Mouse (Mus musculus): ENCODE measurements around the gene Cyp46a1. TPM values are rescaled to one million over a fixed set of nuclear protein-coding genes. Genes with fewer than 3 reads are reported as not detected.

The Cyp46a1 gene
- total and polyA plus RNA-seq, 3 experiments: not detected

GRCm38 (mm10) chr12:108318499-108318898 lies 15.7 kb upstream of the Cyp46a1 start:
- Histone ChIP-seq H3K9ac (ENCODE audit: control insufficient read depth, low read depth, low read length, poor library complexity, severe bottlenecking) (no peak overlapping the region), H3K27me3 (ENCODE audit: control insufficient read depth in 1 of 2, insufficient read depth in 2 of 2, low read length in 2 of 2) (no peaks in the 10 kb centered on the region), H3K4me3 (ENCODE audit: control insufficient read depth in 1 of 2, insufficient read depth in 1 of 2, low read depth in 2 of 2, low read length in 2 of 2) (no peak overlapping the region), H3K79me2 (ENCODE audit: control insufficient read depth, insufficient read depth, low read length, poor library complexity) (no peaks in the 10 kb centered on the region), H3K9me3 (replicated peaks; ENCODE audit: insufficient read depth, low read length) (no peaks in the 10 kb centered on the region), H3K36me3 (ENCODE audit: control insufficient read depth in 1 of 2, insufficient read depth in 2 of 2, low read length in 2 of 2) (no peaks in the 10 kb centered on the region), H3K4me1 (ENCODE audit: control insufficient read depth in 1 of 2, insufficient read depth in 2 of 2, low read length in 2 of 2) (no peaks in the 10 kb centered on the region), H3K27ac (ENCODE audit: control insufficient read depth, low read depth, low read length) (no peak overlapping the region)
- TF ChIP-seq EP300 (IDR thresholded peaks at IDR 0.05; ENCODE audit: low read depth in 1 of 2, low read length in 2 of 2) (no peak), ETS1 (IDR thresholded peaks at IDR 0.05; ENCODE audit: low read depth, low read length) (no peak), BHLHE40 (IDR thresholded peaks at IDR 0.05; ENCODE audit: borderline replicate concordance, low read depth, low read length) (no peak), CHD2 (IDR thresholded peaks at IDR 0.05; ENCODE audit: low read length) (no peak), MEF2A (IDR thresholded peaks at IDR 0.05; ENCODE audit: extremely low read depth, insufficient replicate concordance, low read depth, low read length, poor library complexity, severe bottlenecking) (no peak), CHD1 (IDR thresholded peaks at IDR 0.05; ENCODE audit: low read depth, low read length) (no peak), MXI1 (IDR thresholded peaks at IDR 0.05; ENCODE audit: low read depth, low read length) (no peak), UBTF (IDR thresholded peaks at IDR 0.05; ENCODE audit: borderline replicate concordance, insufficient read depth, low read depth, low read length) (no peak), TCF12 (IDR thresholded peaks at IDR 0.05; ENCODE audit: low read depth, low read length) (no peak), GATA1 (IDR thresholded peaks at IDR 0.05; ENCODE audit: low read depth, low read length) (no peak), RAD21 (IDR thresholded peaks at IDR 0.05; ENCODE audit: low read depth, low read length) (no peak), POLR2AphosphoS5 (IDR thresholded peaks at IDR 0.05; ENCODE audit: borderline replicate concordance, low read depth, low read length) (no peak), MYB (IDR thresholded peaks at IDR 0.05; ENCODE audit: low read depth, low read length) (no peak)
- no peak for DNase-seq (ENCODE audit: low read depth, low spot score)

GRCm38 (mm10) chr12:108320096-108320495 lies 14.1 kb upstream of the Cyp46a1 start:
- Histone ChIP-seq H3K4me1 (ENCODE audit: control insufficient read depth in 1 of 2, insufficient read depth in 2 of 2, low read length in 2 of 2) (no peaks in the 10 kb centered on the region), H3K27me3 (ENCODE audit: control insufficient read depth in 1 of 2, insufficient read depth in 2 of 2, low read length in 2 of 2) (no peaks in the 10 kb centered on the region), H3K79me2 (ENCODE audit: control insufficient read depth, insufficient read depth, low read length, poor library complexity) (no peaks in the 10 kb centered on the region), H3K9me3 (replicated peaks; ENCODE audit: insufficient read depth, low read length) (no peaks in the 10 kb centered on the region), H3K9ac (ENCODE audit: control insufficient read depth, low read depth, low read length, poor library complexity, severe bottlenecking) (no peak overlapping the region), H3K36me3 (ENCODE audit: control insufficient read depth in 1 of 2, insufficient read depth in 2 of 2, low read length in 2 of 2) (no peaks in the 10 kb centered on the region), H3K4me3 (ENCODE audit: control insufficient read depth in 1 of 2, insufficient read depth in 1 of 2, low read depth in 2 of 2, low read length in 2 of 2) (no peak overlapping the region), H3K27ac (ENCODE audit: control insufficient read depth, low read depth, low read length) (no peak overlapping the region)
- TF ChIP-seq TCF12 (IDR thresholded peaks at IDR 0.05; ENCODE audit: low read depth, low read length) (no peak), KAT2A (conservative IDR thresholded peaks at IDR 0.05; ENCODE audit: low read depth, low read length) (no peak), GABPA (IDR thresholded peaks at IDR 0.05; ENCODE audit: low read depth, low read length) (no peak), POLR2AphosphoS2 (IDR thresholded peaks at IDR 0.05; ENCODE audit: low read length) (no peak), BHLHE40 (IDR thresholded peaks at IDR 0.05; ENCODE audit: borderline replicate concordance, low read depth, low read length) (no peak), ZC3H11A (IDR thresholded peaks at IDR 0.05; ENCODE audit: low read depth, low read length) (no peak), ZNF384 (IDR thresholded peaks at IDR 0.05; ENCODE audit: low read depth, low read length) (no peak), POLR2A (IDR thresholded peaks at IDR 0.05; ENCODE audit: control insufficient read depth in 1 of 2, insufficient read depth in 1 of 2, low read depth in 1 of 2, low read length in 2 of 2, poor library complexity in 1 of 2) (no peak), MAX (IDR thresholded peaks at IDR 0.05; ENCODE audit: low read length) (no peak), USF2 (IDR thresholded peaks at IDR 0.05; ENCODE audit: borderline replicate concordance in 1 of 2, insufficient read depth in 1 of 2, low read depth in 1 of 2, low read length in 2 of 2) (no peak), ZMIZ1 (IDR thresholded peaks at IDR 0.05; ENCODE audit: low read depth, low read length) (no peak), MYB (IDR thresholded peaks at IDR 0.05; ENCODE audit: low read depth, low read length) (no peak), POLR2AphosphoS5 (IDR thresholded peaks at IDR 0.05; ENCODE audit: borderline replicate concordance, low read depth, low read length) (no peak), CHD1 (IDR thresholded peaks at IDR 0.05; ENCODE audit: low read depth, low read length) (no peak), MAZ (IDR thresholded peaks at IDR 0.05; ENCODE audit: low read depth, low read length) (no peak), TBP (IDR thresholded peaks at IDR 0.05; ENCODE audit: low read depth, low read length) (no peak), MEF2A (IDR thresholded peaks at IDR 0.05; ENCODE audit: extremely low read depth, insufficient replicate concordance, low read depth, low read length, poor library complexity, severe bottlenecking) (no peak)
- DNase-seq (ENCODE audit: low read depth, low spot score): no peak

All from MEL (cell line).